Mouse (Mus musculus) intestine, postnatal 0 days (tissue): ENCODE results near the gene Spi1. TPM values are rescaled to one million over a fixed set of nuclear protein-coding genes. Genes with fewer than 3 reads are reported as not detected.
A peak's percentile ranks its signal among the peaks of the same experiment; 100 is the strongest.

Experiments
- ATAC-seq: fragments of 200-750 bp; cut with Nextera tagmentation; 2 replicates; pipeline ENCODE4 v1.8.0; 2017; ENCODE audit warnings: mild to moderate bottlenecking, moderate TSS enrichment, moderate library complexity
- H3K27ac ChIP-seq: fragments of 300-500 bp; sonication (generic); 2 replicates; pipeline ENCODE4 v1.5.1; 2014; ENCODE audit warnings: mild to moderate bottlenecking, low read depth, low read length, moderate library complexity
- H3K27me3 ChIP-seq: fragments of 300-500 bp; sonication (generic); replicated peaks from 2 replicates; pipeline ENCODE4 v1.6.1; 2014; ENCODE audit warnings: low read length, mixed read lengths; ENCODE audit not compliant: control insufficient read depth, insufficient read depth
- H3K36me3 ChIP-seq: fragments of 300-500 bp; sonication (generic); 2 replicates; pipeline ENCODE4 v1.6.1; 2014; ENCODE audit warnings: mild to moderate bottlenecking, moderate library complexity; ENCODE audit not compliant: control insufficient read depth, insufficient read depth
- H3K4me1 ChIP-seq: fragments of 300-500 bp; sonication (generic); replicated peaks from 2 replicates; pipeline ENCODE4 v1.6.1; 2014; ENCODE audit warnings: antibody characterized with exemption, low read length, mixed read lengths; ENCODE audit not compliant: control insufficient read depth, insufficient read depth
- H3K4me2 ChIP-seq: fragments of 300-500 bp; sonication (generic); replicated peaks from 2 replicates; pipeline ENCODE4 v1.6.1; 2014; ENCODE audit warnings: low read depth, mild to moderate bottlenecking, moderate library complexity
- H3K4me3 ChIP-seq: fragments of 300-500 bp; sonication (generic); 2 replicates; pipeline ENCODE4 v1.5.1; 2014; ENCODE audit warnings: low read depth, low read length
- H3K9ac ChIP-seq: fragments of 300-500 bp; sonication (generic); 2 replicates; pipeline ENCODE4 v1.6.1; 2014; ENCODE audit warnings: mild to moderate bottlenecking, low read depth, low read length
- H3K9me3 ChIP-seq: fragments of 300-500 bp; sonication (generic); 2 replicates; pipeline ENCODE4 v1.6.1; 2016; ENCODE audit warnings: mixed run types; ENCODE audit not compliant: control insufficient read depth
- CTCF ChIP-seq: sonication (generic); IDR thresholded peaks from 2 replicates; pipeline ENCODE4 v1.5.1; 2016; ENCODE audit warnings: low read depth, mild to moderate bottlenecking, control low read depth, antibody characterized with exemption, moderate library complexity
- WGBS: fragments of 180-500 bp; shearing (Covaris S2); extraction: QIAGEN DNeasy Blood & Tissue Kit; methylation state at CpG from one replicate; pipeline ENCODE4 v1.1.7; 2014; 5-methylcytosine and 5-hydroxymethylcytosine counted together
- polyA plus RNA-seq: library from polyadenylated mRNA; unstranded; fragments of >200 nt; fragmentation: Nextera tagmentation; extraction: Ambion mirVana; gene quantifications from 2 replicates; pipeline ENCODE4 v1.2.1, GENCODE M21; 2015

Gene Spi1
- polyA plus RNA-seq, 1 experiment from 2014 or later: 5.1 TPM

DNA sequence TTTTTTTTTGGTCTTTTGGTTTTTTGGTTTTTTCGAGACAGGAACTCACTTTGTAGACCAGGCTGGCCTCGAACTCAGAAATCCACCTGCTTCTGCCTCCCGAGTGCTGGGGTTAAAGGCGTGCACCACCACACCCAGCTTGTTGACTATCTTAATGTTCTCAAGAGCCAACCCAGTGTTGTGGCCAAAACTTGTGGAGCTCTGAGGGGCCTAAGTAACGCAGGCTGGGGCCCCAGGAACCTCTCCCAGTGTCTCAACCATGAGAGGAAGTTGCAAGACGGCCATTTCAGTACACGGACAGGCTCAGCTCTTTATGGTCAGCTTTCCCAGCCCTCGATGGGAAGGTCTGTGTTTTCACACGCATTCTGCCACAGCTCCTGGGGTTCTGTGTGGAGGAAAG, 6.8 kb downstream of the Spi1 start:
- no peak for TF ChIP-seq CTCF
- Histone ChIP-seq H3K9ac (no peak overlapping the region), H3K27me3 (no peaks in the 10 kb centered on the region), H3K4me3 (no peak overlapping the region), H3K36me3 (no peaks in the 10 kb centered on the region), H3K9me3 (no peaks in the 10 kb centered on the region), H3K27ac (no peak overlapping the region), H3K4me1 (no peaks in the 10 kb centered on the region), H3K4me2 (no peak overlapping the region)
- ATAC-seq: no peak
- 76% methylated on average over 9 of the region's 9 CpGs for WGBS

DNA sequence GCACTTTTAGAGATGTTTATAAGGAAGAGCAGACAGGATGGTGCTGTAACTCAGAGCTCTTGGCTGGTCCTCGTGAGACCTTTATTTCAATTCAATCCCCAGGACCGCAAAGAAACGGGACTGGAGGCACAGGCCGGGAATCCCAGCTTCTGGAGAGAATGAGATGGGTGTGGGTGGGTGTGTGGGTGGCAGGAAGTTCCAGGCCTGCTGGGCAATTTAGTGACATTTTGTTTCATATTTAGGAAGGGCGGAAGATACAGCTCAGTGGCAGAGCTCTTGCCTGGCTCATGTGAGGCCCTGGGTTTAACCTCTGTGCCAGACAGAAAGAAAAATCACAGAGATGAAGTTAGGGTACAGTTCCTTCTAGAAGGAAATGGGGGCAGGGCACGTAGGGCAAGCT, 8.0 kb downstream of the Spi1 start:
- no peaks in the 10 kb centered on the region for H3K27me3 ChIP-seq
- no peak overlapping the region for H3K4me2 ChIP-seq
- no peak overlapping the region for H3K9ac ChIP-seq
- no peak overlapping the region for H3K27ac ChIP-seq
- no peaks in the 10 kb centered on the region for H3K36me3 ChIP-seq
- no peaks in the 10 kb centered on the region for H3K9me3 ChIP-seq
- no peak for TF ChIP-seq CTCF
- no peak for ATAC-seq
- H3K4me1 ChIP-seq: no peaks in the 10 kb centered on the region
- WGBS: 53% methylated on average over 6 of the region's 6 CpGs
- H3K4me3 ChIP-seq: no peak overlapping the region

DNA sequence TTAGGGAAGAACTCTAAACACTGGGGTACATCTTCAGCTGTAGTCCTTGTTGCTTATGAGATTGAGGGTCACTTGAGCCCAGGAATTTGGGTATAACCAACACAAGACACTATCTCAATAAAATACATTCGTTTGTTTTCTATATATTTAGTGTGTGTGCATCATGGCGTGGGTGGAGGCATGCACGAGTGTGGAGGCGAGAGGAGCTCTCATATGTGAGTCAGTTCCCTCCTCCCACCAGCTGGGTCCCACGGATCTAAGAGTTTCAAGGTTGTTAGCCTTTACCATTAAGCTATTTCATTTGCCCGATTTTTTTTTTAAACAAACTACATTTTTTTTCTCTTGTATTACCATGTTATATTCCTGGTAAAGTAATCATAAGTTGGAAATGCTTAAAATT, 8.6 kb downstream of the Spi1 start:
- WGBS: 72% methylated on average over 6 of the region's 6 CpGs
- Histone ChIP-seq H3K9me3 (no peaks in the 10 kb centered on the region), H3K27me3 (no peaks in the 10 kb centered on the region), H3K4me1 (no peaks in the 10 kb centered on the region), H3K9ac (no peak overlapping the region), H3K4me2 (no peak overlapping the region), H3K36me3 (no peaks in the 10 kb centered on the region), H3K27ac (no peak overlapping the region), H3K4me3 (no peak overlapping the region)
- TF ChIP-seq CTCF: no peak
- no peak for ATAC-seq

DNA sequence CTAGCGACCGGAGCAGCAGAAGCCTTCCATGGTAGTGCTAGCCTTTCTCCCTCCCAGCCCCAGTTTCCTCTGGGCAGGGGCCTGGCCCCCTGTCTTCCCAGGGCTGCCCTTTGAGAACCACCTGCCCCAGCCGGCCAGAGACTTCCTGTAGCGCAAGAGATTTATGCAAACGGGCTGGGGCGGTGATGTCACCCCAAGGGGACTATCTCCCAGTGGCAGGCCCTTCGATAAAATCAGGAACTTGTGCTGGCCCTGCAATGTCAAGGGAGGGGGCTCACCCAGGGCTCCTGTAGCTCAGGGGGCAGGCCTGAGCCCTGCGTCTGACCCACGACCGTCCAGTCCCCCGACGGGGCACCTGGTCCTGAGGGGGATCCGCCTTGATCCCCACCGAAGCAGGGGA, 14.3 kb downstream of the Spi1 start:
- H3K4me3 ChIP-seq: no peak overlapping the region
- H3K27ac ChIP-seq: no peak overlapping the region
- TF ChIP-seq CTCF: no peak
- H3K36me3 ChIP-seq: no peaks in the 10 kb centered on the region
- no peaks in the 10 kb centered on the region for H3K4me1 ChIP-seq
- ATAC-seq: no peak
- WGBS: 73% methylated on average over 14 of the region's 14 CpGs
- H3K9ac ChIP-seq: no peak overlapping the region
- no peak overlapping the region for H3K4me2 ChIP-seq
- no peaks in the 10 kb centered on the region for H3K9me3 ChIP-seq
- H3K27me3 ChIP-seq: no peaks in the 10 kb centered on the region

DNA sequence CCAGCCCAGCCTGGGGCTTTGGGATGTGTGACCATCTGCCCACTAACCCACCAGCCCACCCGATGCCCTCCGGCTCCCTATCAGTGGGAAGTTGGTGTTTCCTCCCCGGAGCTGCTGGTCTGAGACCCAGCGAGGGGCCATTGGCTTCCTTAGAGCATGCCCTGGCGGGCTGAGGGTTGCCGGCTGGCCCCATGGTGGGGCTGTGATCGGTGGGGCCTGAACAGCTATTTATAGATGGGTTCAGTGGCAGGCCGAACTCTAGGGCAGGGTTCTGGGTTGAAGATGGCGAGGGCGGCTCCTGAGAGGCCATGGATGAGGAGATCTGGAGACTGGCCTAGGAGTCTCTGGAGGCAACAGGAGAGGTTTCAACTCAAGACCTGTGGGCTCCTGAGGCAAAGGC, 14.8 kb downstream of the Spi1 start:
- no peak overlapping the region for H3K9ac ChIP-seq
- H3K4me1 ChIP-seq: no peaks in the 10 kb centered on the region
- H3K36me3 ChIP-seq: no peaks in the 10 kb centered on the region
- no peak overlapping the region for H3K27ac ChIP-seq
- ATAC-seq: no peak
- no peaks in the 10 kb centered on the region for H3K9me3 ChIP-seq
- H3K4me3 ChIP-seq: no peak overlapping the region
- no peak overlapping the region for H3K4me2 ChIP-seq
- no peak for TF ChIP-seq CTCF
- no peaks in the 10 kb centered on the region for H3K27me3 ChIP-seq
- 94% methylated on average over 10 of the region's 10 CpGs for WGBS

DNA sequence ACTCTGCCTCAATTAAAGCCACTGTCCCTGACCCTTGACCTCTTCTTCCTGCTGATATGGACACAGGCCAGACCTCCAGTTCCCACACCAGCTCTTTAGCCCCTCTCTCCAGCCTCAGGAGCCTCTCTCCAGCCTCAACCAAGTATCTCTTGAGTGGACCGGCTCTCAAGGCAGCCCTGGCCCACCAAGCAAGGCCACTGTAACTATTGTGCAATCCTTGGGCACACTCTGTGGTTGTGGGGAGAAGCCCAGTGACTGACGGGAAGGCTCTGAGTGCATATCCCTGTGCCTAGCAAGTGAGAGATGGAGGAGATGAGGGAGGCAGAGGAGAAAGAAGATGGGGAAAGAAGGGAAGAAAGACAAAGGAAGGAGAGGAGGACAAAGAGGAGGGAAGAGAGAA, 16.0 kb downstream of the Spi1 start:
- no peak for TF ChIP-seq CTCF
- H3K27me3 ChIP-seq: no peaks in the 10 kb centered on the region
- H3K4me2 ChIP-seq: no peak overlapping the region
- H3K36me3 ChIP-seq: no peaks in the 10 kb centered on the region
- WGBS: 87% methylated on average over 2 of the region's 2 CpGs
- no peak for ATAC-seq
- H3K27ac ChIP-seq: no peak overlapping the region
- H3K9me3 ChIP-seq: no peaks in the 10 kb centered on the region
- no peak overlapping the region for H3K4me3 ChIP-seq
- H3K4me1 ChIP-seq: no peaks in the 10 kb centered on the region
- H3K9ac ChIP-seq: no peak overlapping the region

DNA sequence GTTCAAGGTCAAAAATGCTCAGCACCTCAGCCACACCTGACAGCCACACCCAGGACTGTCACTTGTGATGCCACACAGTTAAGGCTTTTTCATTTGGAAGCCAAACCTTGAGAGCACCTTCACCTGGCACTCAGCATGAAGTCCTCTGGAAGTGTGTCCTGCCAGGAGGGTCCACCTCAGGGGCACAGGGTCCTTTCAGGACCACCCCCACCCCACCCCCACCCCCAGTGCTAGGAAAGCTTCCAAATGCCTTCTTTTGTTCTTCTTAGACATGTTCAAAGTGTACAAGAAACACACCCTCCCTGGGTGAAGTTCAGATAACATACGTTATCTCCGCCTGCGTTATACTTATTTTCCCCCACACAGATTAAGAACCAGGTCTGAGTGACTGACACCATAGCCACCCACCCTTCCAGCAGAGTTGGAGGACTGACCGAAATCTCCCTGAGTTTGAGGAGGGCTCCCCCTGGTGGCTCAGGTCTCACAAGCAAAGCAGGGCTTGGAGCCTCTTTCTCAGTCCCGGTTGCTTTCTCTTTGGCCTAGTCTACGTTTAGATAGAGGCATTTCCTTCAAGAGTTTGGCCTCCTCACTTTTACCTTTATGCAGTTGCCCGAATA, 19.0 kb downstream of the Spi1 start:
- Histone ChIP-seq H3K4me2 (no peak overlapping the region), H3K27me3 (no peaks in the 10 kb centered on the region), H3K4me3 (no peak overlapping the region), H3K9me3 (no peaks in the 10 kb centered on the region), H3K4me1 (no peaks in the 10 kb centered on the region), H3K27ac (no peak overlapping the region), H3K9ac (no peak overlapping the region), H3K36me3 (no peaks in the 10 kb centered on the region)
- peak; percentile 74 for ATAC-seq
- peak; percentile 97 for TF ChIP-seq CTCF
- WGBS: 7% methylated on average over 7 of the region's 7 CpGs
